Mouse (Mus musculus) E14TG2a.4 (cell line): ENCODE measurements around the gene Cers5.

Experiments
- CTCF ChIP-seq: conservative IDR thresholded peaks from 2 replicates; pipeline ENCODE4 v1.5.1; 2014; ENCODE audit warnings: low read length
- NANOG ChIP-seq: IDR thresholded peaks from 2 replicates; pipeline ENCODE4 v1.6.1; 2014; ENCODE audit warnings: borderline replicate concordance, low read length, mixed read lengths
- POU5F1 ChIP-seq: IDR thresholded peaks from 2 replicates; pipeline ENCODE4 v1.6.1; 2014; ENCODE audit warnings: low read length, borderline replicate concordance

DNA sequence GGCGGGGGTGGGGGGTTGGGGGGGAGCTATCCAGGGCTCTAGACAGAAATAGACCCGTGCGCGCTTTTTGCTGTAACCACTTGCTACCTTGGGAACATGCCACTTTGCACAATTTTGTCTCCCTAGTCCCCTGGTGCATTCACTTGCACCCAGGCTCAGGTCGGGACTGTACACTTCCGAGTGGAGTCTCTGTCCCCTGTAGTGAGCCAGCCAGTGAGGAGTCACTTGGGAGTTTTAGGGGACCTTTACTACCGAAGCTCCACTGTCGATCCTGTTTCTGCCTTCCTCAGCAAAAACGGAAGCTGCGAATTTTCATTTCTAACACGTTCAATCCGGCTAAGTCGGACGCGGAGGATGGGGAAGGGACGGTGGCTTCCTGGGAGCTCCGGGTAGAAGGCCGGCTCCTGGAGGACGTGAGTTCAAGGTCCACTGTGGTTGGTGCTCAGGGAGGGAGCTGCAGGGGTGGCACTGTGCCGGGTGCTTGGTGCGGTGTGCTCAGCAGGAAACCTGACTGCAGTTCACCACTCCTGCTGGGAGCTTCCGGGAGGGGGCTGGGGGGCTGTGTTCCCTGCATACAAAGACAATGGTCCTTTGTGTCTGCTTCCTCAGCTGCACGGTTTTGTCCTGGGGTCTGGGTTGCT lies 68.5 kb downstream of the Cers5 start:
- TF ChIP-seq CTCF (no peak), NANOG (peak; percentile 55; the same call in 1 of the 2 replicates), POU5F1 (no peak)
